Mouse (Mus musculus) 3134 (cell line): ENCODE results near the gene Sall4.

ENCODE experiments used
- DNase-seq: peaks from one replicate; pipeline ENCODE4 v3.0.0-alpha.2; 2011; ENCODE audit warnings: low spot score; ENCODE audit not compliant: insufficient read length; ENCODE audit errors: extremely low read depth

Gene Sall4

GRCm38 (mm10) chr2:168767582-168767981, at the start of gene Sall4:
Gene Sall4 (minus strand): TSS chr2:168767943.
- DNase-seq, result no peak

GRCm38 (mm10) chr2:168813243-168813642, 45.5 kb upstream of the Sall4 start:
- DNase-seq, result no peak

GRCm38 (mm10) chr2:168809895-168810294, 42.2 kb upstream of the Sall4 start:
- DNase-seq, result no peak

- DNase-seq, result no peak
Observed at GRCm38 (mm10) chr2:168807681-168808080, 39.9 kb upstream of the Sall4 start.

GRCm38 (mm10) chr2:168803849-168804248, 36.1 kb upstream of the Sall4 start:
- DNase-seq, result no peak

GRCm38 (mm10) chr2:168799326-168799725, 31.6 kb upstream of the Sall4 start:
- no peak for DNase-seq

- no peak for DNase-seq
Observed at GRCm38 (mm10) chr2:168798921-168799320, 31.2 kb upstream of the Sall4 start.

GRCm38 (mm10) chr2:168791115-168791802, 23.5 kb upstream of the Sall4 start:
- DNase-seq, result no peak

- no peak for DNase-seq
Observed at GRCm38 (mm10) chr2:168786174-168786573, 18.4 kb upstream of the Sall4 start.

- no peak for DNase-seq
Observed at GRCm38 (mm10) chr2:168780596-168780995, 12.9 kb upstream of the Sall4 start.

- no peak for DNase-seq
Observed at GRCm38 (mm10) chr2:168780024-168780423, 12.3 kb upstream of the Sall4 start.

GRCm38 (mm10) chr2:168777481-168777880, 9.7 kb upstream of the Sall4 start:
- DNase-seq, result no peak

- DNase-seq, result no peak
Observed at GRCm38 (mm10) chr2:168776238-168776637, 8.5 kb upstream of the Sall4 start.

GRCm38 (mm10) chr2:168769259-168769658, 1.5 kb upstream of the Sall4 start:
- DNase-seq, result no peak

- DNase-seq, result no peak
Observed at GRCm38 (mm10) chr2:168766538-168767361, 993 bp downstream of the Sall4 start.

- no peak for DNase-seq
Observed at GRCm38 (mm10) chr2:168765696-168766537, 1.8 kb downstream of the Sall4 start.

GRCm38 (mm10) chr2:168765065-168765681, 2.6 kb downstream of the Sall4 start:
- DNase-seq, result no peak

- no peak for DNase-seq
Observed at GRCm38 (mm10) chr2:168764460-168764867, 3.3 kb downstream of the Sall4 start.

- no peak for DNase-seq
Observed at GRCm38 (mm10) chr2:168763785-168764184, 4.0 kb downstream of the Sall4 start.

GRCm38 (mm10) chr2:168762411-168762815, 5.3 kb downstream of the Sall4 start:
- no peak for DNase-seq

- DNase-seq, result no peak
Observed at GRCm38 (mm10) chr2:168761954-168762353, 5.8 kb downstream of the Sall4 start.
